Comparison of ENCODE assay signal across 24 mouse cellular contexts in the genomic region with DNA sequence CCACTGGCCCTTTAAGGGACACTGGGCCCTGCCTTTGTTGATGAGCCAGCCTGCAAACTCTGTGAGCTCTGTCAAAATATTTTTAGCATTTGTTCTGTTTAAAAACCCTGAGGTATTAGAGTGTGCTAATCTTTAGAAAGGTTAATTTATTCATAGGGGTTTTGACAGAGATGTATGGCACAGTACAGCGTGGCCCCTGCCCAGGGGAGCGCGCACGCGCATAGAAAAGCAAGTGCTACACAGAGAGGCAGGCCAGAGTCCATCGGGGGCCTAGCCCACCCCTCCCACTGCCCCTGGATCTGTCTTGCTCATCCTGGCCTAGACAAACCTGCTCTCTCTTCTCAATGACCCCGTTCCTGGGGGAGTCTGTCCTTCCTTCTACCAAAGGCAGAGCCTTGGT. TPM values are rescaled to one million over a fixed set of nuclear protein-coding genes. Genes with fewer than 3 reads are reported as not detected.
DNase-seq lines count a peak whose midpoint lies in the region; ATAC-seq lines count a peak whose summit lies in the region.
"Had no signal": no experiment of that assay in that cellular context is flagged by ENCODE, and none has a peak within 500 bp of the region (broad histone marks: within the 10 kb centered on the region; RNA-seq: fewer than 3 reads in every experiment).

No protein-coding gene starts in this region.

- no peaks in the 10 kb centered on the region for H3K36me3 ChIP-seq in midbrain, embryonic 13.5 days
- H3K36me3 ChIP-seq in midbrain, embryonic 11.5 days (ENCODE audit: control insufficient read depth, insufficient read depth, low read length), result no peaks in the 10 kb centered on the region
- no peaks in the 10 kb centered on the region for H3K36me3 ChIP-seq in hindbrain, embryonic 13.5 days
- H3K36me3 ChIP-seq in limb, embryonic 10.5 days, result no peaks in the 10 kb centered on the region
- H3K36me3 ChIP-seq: embryonic facial prominence, embryonic 13.5 days; forebrain, embryonic 12.5 days; forebrain, embryonic 15.5 days; heart, embryonic 12.5 days; heart, embryonic 15.5 days had no signal

- DNase-seq in midbrain, embryonic 11.5 days (ENCODE audit: low spot score, missing footprints), result no peak
- DNase-seq in limb, embryonic 10.5 days (ENCODE audit: low spot score), result no peak
- DNase-seq in thymus, postnatal 36 days, result no peak
- no peak for DNase-seq in urinary bladder, postnatal 36 days (ENCODE audit: low spot score in 2 of 2)
- DNase-seq: adrenal gland, adult 2 months; adrenal gland, postnatal 14 days; cerebellum, adult 11 months; cerebellum, adult 2 months; cerebellum, adult 9-11 months; cerebellum, postnatal 25 days; gastrocnemius, postnatal 25 days; heart, adult 18-20 months; heart, postnatal 10 days; heart, postnatal 36 days had no signal

- no peak overlapping the region for H3K9ac ChIP-seq in midbrain, embryonic 13.5 days (replicated peaks)
- no peak overlapping the region for H3K9ac ChIP-seq in midbrain, embryonic 11.5 days (ENCODE audit: low read length)
- H3K9ac ChIP-seq in hindbrain, embryonic 13.5 days, result no peak overlapping the region
- H3K9ac ChIP-seq: embryonic facial prominence, embryonic 13.5 days; forebrain, embryonic 12.5 days; forebrain, embryonic 15.5 days; heart, embryonic 12.5 days; heart, embryonic 15.5 days had no signal

- H3K4me1 ChIP-seq in midbrain, embryonic 13.5 days (replicated peaks), result peaks cover 6% of the 10 kb centered on the region; the same call in 1 of the 2 replicates
- H3K4me1 ChIP-seq in midbrain, embryonic 11.5 days (ENCODE audit: control insufficient read depth, insufficient read depth, low read length), result no peaks in the 10 kb centered on the region
- peaks cover 16% of the 10 kb centered on the region for H3K4me1 ChIP-seq in hindbrain, embryonic 13.5 days (replicated peaks)
- peaks cover 46% of the 10 kb centered on the region for H3K4me1 ChIP-seq in limb, embryonic 10.5 days
- H3K4me1 ChIP-seq: forebrain, embryonic 15.5 days had no signal

- WGBS in midbrain, embryonic 13.5 days, result 65% methylated on average over 7 of the region's 7 CpGs
- WGBS in midbrain, embryonic 11.5 days, result 82% methylated on average over 7 of the region's 7 CpGs
- WGBS in hindbrain, embryonic 13.5 days, result 56% methylated on average over 7 of the region's 7 CpGs
- 86% methylated on average over 7 of the region's 7 CpGs for WGBS in limb, embryonic 10.5 days

- no peak overlapping the region for H3K4me2 ChIP-seq in midbrain, embryonic 13.5 days (replicated peaks)
- H3K4me2 ChIP-seq in midbrain, embryonic 11.5 days, result no peak overlapping the region
- no peak overlapping the region for H3K4me2 ChIP-seq in hindbrain, embryonic 13.5 days
- H3K4me2 ChIP-seq: embryonic facial prominence, embryonic 13.5 days; forebrain, embryonic 12.5 days; forebrain, embryonic 15.5 days; heart, embryonic 12.5 days; heart, embryonic 15.5 days had no signal

- H3K27me3 ChIP-seq in midbrain, embryonic 13.5 days, result 0 out of 2 replicates have a peak, but pooled peaks cover 2% of the 10 kb centered on the region
- H3K27me3 ChIP-seq in midbrain, embryonic 11.5 days (ENCODE audit: control insufficient read depth, insufficient read depth, low read length), result no peaks in the 10 kb centered on the region
- H3K27me3 ChIP-seq in hindbrain, embryonic 13.5 days, result peaks cover 27% of the 10 kb centered on the region; the same call in 1 of the 2 replicates
- H3K27me3 ChIP-seq in limb, embryonic 10.5 days (ENCODE audit: low read depth, poor library complexity, severe bottlenecking), result peaks cover 43% of the 10 kb centered on the region
- H3K27me3 ChIP-seq: forebrain, embryonic 15.5 days had no signal

- ATAC-seq in midbrain, embryonic 13.5 days, result peak; percentile 50; the same call in 1 of the 2 replicates
- ATAC-seq in midbrain, embryonic 11.5 days (ENCODE audit: low FRiP score), result no peak
- ATAC-seq in hindbrain, embryonic 13.5 days (ENCODE audit: low FRiP score), result no peak
- ATAC-seq: CD4-positive, CD25-positive, alpha-beta regulatory T cell, adult 4 months; forebrain, embryonic 15.5 days had no signal

- no peak overlapping the region for H3K4me3 ChIP-seq in midbrain, embryonic 13.5 days (replicated peaks)
- H3K4me3 ChIP-seq in midbrain, embryonic 11.5 days (ENCODE audit: low read depth, low read length), result no peak overlapping the region
- no peak overlapping the region for H3K4me3 ChIP-seq in hindbrain, embryonic 13.5 days
- no peak overlapping the region for H3K4me3 ChIP-seq in limb, embryonic 10.5 days
- H3K4me3 ChIP-seq: embryonic facial prominence, embryonic 13.5 days; erythroblast, embryonic 14.5 days; forebrain, embryonic 12.5 days; forebrain, embryonic 15.5 days; heart, embryonic 12.5 days; heart, embryonic 15.5 days had no signal

- no peaks in the 10 kb centered on the region for H3K9me3 ChIP-seq in midbrain, embryonic 13.5 days
- no peaks in the 10 kb centered on the region for H3K9me3 ChIP-seq in midbrain, embryonic 11.5 days (ENCODE audit: control insufficient read depth, low read length)
- no peaks in the 10 kb centered on the region for H3K9me3 ChIP-seq in hindbrain, embryonic 13.5 days
- no peaks in the 10 kb centered on the region for H3K9me3 ChIP-seq in limb, embryonic 10.5 days (replicated peaks)
- H3K9me3 ChIP-seq: embryonic facial prominence, embryonic 13.5 days; forebrain, embryonic 12.5 days; forebrain, embryonic 15.5 days; heart, embryonic 12.5 days; heart, embryonic 15.5 days had no signal

- no peak overlapping the region for H3K27ac ChIP-seq in midbrain, embryonic 13.5 days
- no peak overlapping the region for H3K27ac ChIP-seq in midbrain, embryonic 11.5 days (ENCODE audit: low read depth, low read length)
- peak overlapping the region; percentile 35; the same call in 1 of the 2 replicates for H3K27ac ChIP-seq in hindbrain, embryonic 13.5 days
- peak overlapping the region; percentile 59 for H3K27ac ChIP-seq in limb, embryonic 10.5 days
- H3K27ac ChIP-seq: embryonic facial prominence, embryonic 13.5 days; forebrain, embryonic 12.5 days; forebrain, embryonic 15.5 days; heart, embryonic 15.5 days had no signal

RNA-seq across cellular contexts. Expression of a gene that starts 45.4 kb away (rescaled TPM):
- 0.62 and 0.70 TPM in 2 replicates for polyA plus RNA-seq in midbrain, embryonic 13.5 days (2015; fragmentation: Nextera tagmentation; extraction: Ambion mirVana)
- 0.25 and 0.31 TPM in 2 replicates for polyA plus RNA-seq in midbrain, embryonic 11.5 days (2014; fragmentation: Nextera tagmentation; extraction: Ambion mirVana)
- polyA plus RNA-seq in hindbrain, embryonic 13.5 days (2015; fragmentation: Nextera tagmentation; extraction: Ambion mirVana), result 0.56 and 0.57 TPM in 2 replicates
- 0.41 and 0.46 TPM in 2 replicates for polyA plus RNA-seq in limb, embryonic 10.5 days (2016; fragmentation: Nextera tagmentation; extraction: Ambion mirVana)
- polyA plus RNA-seq: C2C12; CD4-positive, CD25-positive, alpha-beta regulatory T cell, adult 4 months; erythroblast, embryonic 14.5 days had no signal

Comparison
In these comparisons a context has a peak if more than half of its experiments do, and no peak if none do; other contexts are left out.
1. H3K27ac ChIP-seq: peak in hindbrain, embryonic 13.5 days (single experiment) and limb, embryonic 10.5 days (single experiment); none in midbrain, embryonic 13.5 days (single experiment) and midbrain, embryonic 11.5 days (single experiment).